Mouse (Mus musculus): ENCODE measurements around the gene Gm10382. TPM values are rescaled to one million over a fixed set of nuclear protein-coding genes. Genes with fewer than 3 reads are reported as not detected.

Gm10382 gene
- 3.3 and 3.4 TPM in 2 replicates for polyA plus RNA-seq (2012)

DNA sequence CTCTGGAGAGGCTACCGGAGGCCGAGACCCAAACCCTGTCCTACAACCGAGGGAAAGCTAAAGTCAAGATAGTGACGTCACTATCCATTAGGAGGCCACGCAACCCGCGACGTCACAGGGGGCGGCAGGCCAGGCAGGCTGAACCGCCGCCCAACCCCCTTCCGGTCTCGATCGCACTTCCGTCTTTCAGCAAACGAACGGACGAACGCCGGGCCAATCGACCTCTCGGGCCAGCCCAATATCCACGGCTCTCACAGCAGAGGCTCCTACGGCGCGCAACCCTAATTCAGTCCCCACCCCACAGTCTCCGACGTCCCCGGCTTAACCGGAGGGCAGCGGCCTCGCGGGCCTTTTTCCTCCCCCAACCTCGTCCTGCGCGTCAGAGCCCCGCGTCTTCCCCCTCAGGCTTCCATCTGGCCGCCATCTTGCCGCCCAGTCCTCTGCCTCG lies at the start of gene Gm10382:
TSS of gene Gm10382 (plus strand) at position 192 of the 448 bp plus-strand sequence.

DNA sequence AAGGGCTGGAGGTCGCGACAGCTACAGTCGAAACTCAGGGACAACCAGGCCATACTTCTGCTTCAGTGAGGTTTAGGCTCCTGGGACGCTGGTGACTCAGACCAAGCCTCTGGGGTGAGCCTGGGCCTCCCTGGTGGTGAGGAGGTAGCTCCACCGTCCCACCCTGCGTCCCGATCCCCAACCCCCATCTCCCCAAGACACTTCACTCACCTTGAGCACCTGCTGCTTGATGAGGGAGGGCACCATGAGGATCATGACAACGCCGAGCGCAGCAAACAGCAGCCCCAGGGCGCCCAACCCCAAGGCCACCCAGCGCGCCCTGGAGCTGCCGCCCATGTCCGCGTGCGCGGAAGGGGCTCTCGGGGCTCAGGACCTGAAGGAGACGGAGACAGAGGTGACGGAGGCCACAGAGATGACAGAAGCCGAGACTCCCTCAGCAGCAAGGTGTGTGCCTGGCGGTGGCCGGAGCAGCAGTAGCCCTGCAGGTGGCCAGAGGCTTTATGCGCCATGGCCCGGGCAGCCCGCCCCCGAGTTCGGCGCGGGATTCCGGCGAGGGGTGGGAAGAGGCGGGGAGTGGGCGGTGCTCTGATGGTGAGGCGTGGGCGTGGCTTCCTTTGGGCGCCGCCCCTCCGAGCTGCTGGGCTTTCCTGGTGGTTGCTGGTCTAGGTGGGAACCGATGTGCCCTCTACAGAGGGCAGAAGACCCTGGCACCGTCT lies 48.4 kb upstream of the Gm10382 start, which contains the start of gene Scarb1:
TSS of gene Scarb1 (minus strand) at position 548 of the 716 bp plus-strand sequence.

DNA sequence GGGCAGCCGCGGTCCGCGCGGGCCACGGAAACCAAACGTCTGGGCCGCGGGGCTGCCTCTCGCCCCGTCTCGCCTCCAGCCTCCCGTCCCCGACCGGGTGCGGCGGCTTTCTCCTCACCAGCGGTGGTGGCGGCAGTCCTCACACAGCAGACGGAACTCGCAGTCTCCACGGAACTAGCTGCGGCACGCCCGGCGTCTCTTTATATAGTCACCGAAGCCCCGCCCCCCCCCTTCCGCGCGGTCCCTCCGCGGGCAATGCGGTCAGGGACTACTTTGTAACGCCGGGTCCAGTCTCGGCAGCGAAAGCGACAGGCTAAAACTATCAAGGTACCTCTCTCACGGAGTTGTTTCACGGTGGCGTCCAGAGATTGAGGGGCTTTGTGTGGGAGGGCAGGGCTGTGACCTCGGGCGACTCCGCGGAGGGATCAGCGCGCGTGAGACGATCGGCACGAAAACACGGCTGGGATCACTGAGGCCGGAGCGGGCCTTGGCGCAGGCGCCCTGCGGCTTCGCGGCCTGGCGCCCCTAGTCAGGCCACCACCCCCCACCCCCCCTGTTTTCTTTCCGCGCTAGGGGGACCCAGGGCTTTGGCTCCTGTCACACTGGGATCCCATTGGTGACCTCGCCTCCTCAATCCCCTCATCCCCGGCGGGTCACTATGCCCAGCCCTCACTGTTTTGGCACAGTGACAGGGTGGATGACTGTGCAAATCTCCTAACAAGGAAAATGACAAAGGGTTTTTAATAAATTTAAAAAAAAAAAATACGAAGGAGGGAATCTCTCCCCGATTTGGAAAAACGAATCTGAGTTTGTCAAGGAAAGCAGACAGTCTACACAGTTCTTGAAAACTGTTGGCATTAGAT lies 688 bp downstream of the Gm10382 start, which contains the start of gene Ubc:
TSS of gene Ubc (minus strand) at position 624 of the 863 bp plus-strand sequence.

DNA sequence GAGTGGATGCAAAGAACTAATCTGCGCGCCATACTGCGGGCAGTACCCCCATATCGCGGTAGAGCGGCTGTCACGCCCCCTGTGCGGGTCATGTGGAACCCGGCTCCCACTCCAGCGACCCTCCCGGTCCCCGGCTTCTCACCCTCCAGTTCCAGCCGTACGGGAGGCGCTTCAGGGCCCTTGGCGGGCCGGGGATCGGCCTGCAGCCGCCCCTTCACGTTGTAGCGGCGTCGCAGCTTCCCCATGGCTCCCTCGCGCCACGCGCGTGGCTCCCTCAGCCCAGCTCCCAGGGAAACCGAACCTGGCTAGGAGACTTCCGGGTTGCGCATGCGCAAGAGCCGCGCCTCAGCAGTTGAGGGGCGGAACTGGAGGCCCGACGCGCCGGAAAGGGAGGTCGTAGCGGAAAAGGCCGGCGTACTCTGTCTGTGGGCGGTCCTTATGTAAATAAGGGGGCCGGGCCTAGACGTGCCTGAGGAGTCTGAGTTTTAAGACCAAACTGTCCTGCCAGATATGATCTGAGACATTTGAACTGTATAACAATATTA lies 44.7 kb downstream of the Gm10382 start, which contains the start of gene Dhx37:
TSS of gene Dhx37 (minus strand) at position 329 of the 545 bp plus-strand sequence.

Other genes with a start within 250 kb of the Gm10382 start
- gene Ncor2, start 210.1 kb upstream of the Gm10382 start, polyA plus RNA-seq (2012) = 255 and 313 TPM in 2 replicates
- gene Scarb1, start 48.2 kb upstream of the Gm10382 start, polyA plus RNA-seq (2012) = 55.0 and 68.0 TPM in 2 replicates
- gene Ubc, start 880 bp downstream of the Gm10382 start, polyA plus RNA-seq (2012) = 312 and 345 TPM in 2 replicates
- 75.6 and 78.4 TPM in 2 replicates for gene Dhx37, start 44.8 kb downstream of the Gm10382 start, polyA plus RNA-seq (2012)
- gene Bri3bp, start 52.2 kb downstream of the Gm10382 start, polyA plus RNA-seq (2012) = 50.9 and 55.2 TPM in 2 replicates
- gene Aacs, start 86.5 kb downstream of the Gm10382 start, polyA plus RNA-seq (2012) = 19.0 and 26.4 TPM in 2 replicates
- not detected in 2 replicates for gene Tmem132b, start 142.5 kb downstream of the Gm10382 start, polyA plus RNA-seq (2012)